Mouse (Mus musculus) forebrain, embryonic 14.5 days (tissue): ENCODE data around the gene Dagla. TPM values are rescaled to one million over a fixed set of nuclear protein-coding genes. Genes with fewer than 3 reads are reported as not detected.

Experiments used
- ATAC-seq: fragments of 200-750 bp; cut with Nextera tagmentation; 2 replicates; pipeline ENCODE4 v1.8.0; 2017; ENCODE audit warnings: mild to moderate bottlenecking, moderate library complexity
- DNase-seq: peaks from one replicate; pipeline ENCODE4 v3.0.0-alpha.2; 2015; ENCODE audit warnings: low spot score
- H3K27ac ChIP-seq: fragments of 300-500 bp; sonication (generic); 2 replicates; pipeline ENCODE4 v1.5.1; 2014; ENCODE audit warnings: low read depth, mild to moderate bottlenecking, control low read depth, low read length, moderate library complexity
- H3K27me3 ChIP-seq: fragments of 300-500 bp; sonication (generic); replicated peaks from 2 replicates; pipeline ENCODE4 v1.6.1; 2014; ENCODE audit warnings: low read length, control low read depth, mixed read lengths; ENCODE audit not compliant: control insufficient read depth, insufficient read depth
- H3K36me3 ChIP-seq: fragments of 300-500 bp; sonication (generic); 2 replicates; pipeline ENCODE4 v1.6.1; 2014; ENCODE audit warnings: low read length, control low read depth; ENCODE audit not compliant: control insufficient read depth, insufficient read depth
- H3K4me1 ChIP-seq: fragments of 300-500 bp; sonication (generic); 2 replicates; pipeline ENCODE4 v1.6.1; 2014; ENCODE audit warnings: antibody characterized with exemption, low read length, control low read depth; ENCODE audit not compliant: control insufficient read depth, insufficient read depth
- H3K4me2 ChIP-seq: fragments of 300-500 bp; sonication (generic); 2 replicates; pipeline ENCODE4 v1.6.1; 2014; ENCODE audit warnings: mild to moderate bottlenecking, control low read depth, low read length
- H3K4me3 ChIP-seq: fragments of 300-500 bp; sonication (generic); 2 replicates; pipeline ENCODE4 v1.5.1; 2014; ENCODE audit warnings: low read depth, low read length, control low read depth
- H3K9ac ChIP-seq: fragments of 300-500 bp; sonication (generic); 2 replicates; pipeline ENCODE4 v1.6.1; 2014; ENCODE audit warnings: mild to moderate bottlenecking, low read length, control low read depth, moderate library complexity
- H3K9me3 ChIP-seq: fragments of 300-500 bp; sonication (generic); replicated peaks from 2 replicates; pipeline ENCODE4 v1.6.1; 2016; ENCODE audit warnings: low read length, control low read depth, mixed read lengths; ENCODE audit not compliant: control insufficient read depth
- WGBS: fragments of 180-500 bp; shearing (Covaris S2); extraction: QIAGEN DNeasy Blood & Tissue Kit; methylation state at CpG from one replicate; pipeline ENCODE4 v1.1.7; 2014; 5-methylcytosine and 5-hydroxymethylcytosine counted together
- polyA plus RNA-seq: library from polyadenylated mRNA; unstranded; fragments of >200 nt; fragmentation: Nextera tagmentation; extraction: Ambion mirVana; gene quantifications from 2 replicates; pipeline ENCODE4 v1.2.1, GENCODE M21; 2014

Gene Dagla
- 3.6 and 5.8 TPM in 2 replicates for polyA plus RNA-seq

- Histone ChIP-seq H3K36me3 (no peaks in the 10 kb centered on the region), H3K4me2 (peak within 1 kb of the TSS; percentile 90), H3K4me3 (peak within 1 kb of the TSS; percentile 77), H3K9ac (peak within 1 kb of the TSS; percentile 93), H3K27me3 (no peaks in the 10 kb centered on the region), H3K27ac (no peak within 1 kb of the TSS), H3K9me3 (no peaks in the 10 kb centered on the region), H3K4me1 (peaks cover 5% of the 10 kb centered on the region; the same call in 1 of the 2 replicates)
- ATAC-seq (peak; percentile 87), DNase-seq (peak; percentile 81)
- 7% methylated on average over 56 of the region's 56 CpGs for WGBS
Observed at GRCm38 (mm10) chr19:10304810-10305544, at the start of gene Dagla. Gene Dagla (minus strand): TSS chr19:10304877.

- no peak for DNase-seq
- H3K4me3 ChIP-seq = no peak overlapping the region
- no peak overlapping the region for H3K9ac ChIP-seq
- no peaks in the 10 kb centered on the region for H3K9me3 ChIP-seq
- H3K4me1 ChIP-seq = no peaks in the 10 kb centered on the region
- H3K27me3 ChIP-seq = no peaks in the 10 kb centered on the region
- H3K36me3 ChIP-seq = no peaks in the 10 kb centered on the region
- no peak overlapping the region for H3K27ac ChIP-seq
- H3K4me2 ChIP-seq = no peak overlapping the region
- no peak for ATAC-seq
- 92% methylated on average over 7 of the region's 7 CpGs for WGBS
Observed at GRCm38 (mm10) chr19:10352218-10352617, 47.5 kb upstream of the Dagla start.

- H3K9me3 ChIP-seq = no peaks in the 10 kb centered on the region
- no peak overlapping the region for H3K27ac ChIP-seq
- no peaks in the 10 kb centered on the region for H3K27me3 ChIP-seq
- WGBS = 30% methylated on average over 5 of the region's 5 CpGs
- 0 out of 2 replicates have a peak, but pooled peaks cover under 1% of the 10 kb centered on the region for H3K4me1 ChIP-seq
- H3K36me3 ChIP-seq = no peaks in the 10 kb centered on the region
- no peak overlapping the region for H3K4me3 ChIP-seq
- ATAC-seq = no peak
- H3K4me2 ChIP-seq = no peak overlapping the region
- DNase-seq = peak; percentile 39
- no peak overlapping the region for H3K9ac ChIP-seq
Observed at GRCm38 (mm10) chr19:10347628-10348273, 43.1 kb upstream of the Dagla start.

- no peaks in the 10 kb centered on the region for H3K27me3 ChIP-seq
- H3K4me1 ChIP-seq = peaks cover 6% of the 10 kb centered on the region; the same call in 1 of the 2 replicates
- no peak overlapping the region for H3K4me2 ChIP-seq
- no peaks in the 10 kb centered on the region for H3K9me3 ChIP-seq
- no peak overlapping the region for H3K4me3 ChIP-seq
- WGBS = 52% methylated on average over 12 of the region's 12 CpGs
- DNase-seq = no peak
- H3K36me3 ChIP-seq = no peaks in the 10 kb centered on the region
- no peak for ATAC-seq
- no peak overlapping the region for H3K9ac ChIP-seq
- H3K27ac ChIP-seq = no peak overlapping the region
Observed at GRCm38 (mm10) chr19:10345696-10346095, 41.0 kb upstream of the Dagla start.

GRCm38 (mm10) chr19:10343866-10344265 lies 39.2 kb upstream of the Dagla start:
- Histone ChIP-seq H3K27me3 (no peaks in the 10 kb centered on the region), H3K27ac (no peak overlapping the region), H3K4me1 (peaks cover 9% of the 10 kb centered on the region), H3K36me3 (no peaks in the 10 kb centered on the region), H3K4me2 (no peak overlapping the region), H3K4me3 (no peak overlapping the region), H3K9me3 (no peaks in the 10 kb centered on the region), H3K9ac (no peak overlapping the region)
- 93% methylated on average over 10 of the region's 10 CpGs for WGBS
- no peak for DNase-seq
- no peak for ATAC-seq

- Histone ChIP-seq H3K27me3 (no peaks in the 10 kb centered on the region), H3K9me3 (no peaks in the 10 kb centered on the region), H3K4me1 (peaks cover 9% of the 10 kb centered on the region), H3K9ac (no peak overlapping the region), H3K4me3 (no peak overlapping the region), H3K4me2 (no peak overlapping the region), H3K36me3 (no peaks in the 10 kb centered on the region), H3K27ac (peak overlapping the region; percentile 52; the same call in 1 of the 2 replicates)
- WGBS = 18% methylated on average over 12 of the region's 12 CpGs
- peak; percentile 65 for ATAC-seq
- peak; percentile 90 for DNase-seq
Observed at GRCm38 (mm10) chr19:10341817-10342439, 37.3 kb upstream of the Dagla start.

- WGBS = 19% methylated on average over 11 of the region's 11 CpGs
- Histone ChIP-seq H3K4me1 (peaks cover 9% of the 10 kb centered on the region), H3K9ac (no peak overlapping the region), H3K27me3 (no peaks in the 10 kb centered on the region), H3K36me3 (no peaks in the 10 kb centered on the region), H3K9me3 (no peaks in the 10 kb centered on the region), H3K27ac (no peak overlapping the region), H3K4me2 (no peak overlapping the region), H3K4me3 (no peak overlapping the region)
- DNase-seq (peak; percentile 82), ATAC-seq (peak; percentile 31; the same call in 1 of the 2 replicates)
Observed at GRCm38 (mm10) chr19:10341152-10341551, 36.5 kb upstream of the Dagla start.

GRCm38 (mm10) chr19:10340661-10341060 lies 36.0 kb upstream of the Dagla start:
- H3K4me1 ChIP-seq = peaks cover 9% of the 10 kb centered on the region
- ATAC-seq (no peak), DNase-seq (no peak)
- H3K36me3 ChIP-seq = no peaks in the 10 kb centered on the region
- no peak overlapping the region for H3K4me3 ChIP-seq
- no peaks in the 10 kb centered on the region for H3K9me3 ChIP-seq
- H3K27me3 ChIP-seq = no peaks in the 10 kb centered on the region
- 33% methylated on average over 5 of the region's 5 CpGs for WGBS
- H3K27ac ChIP-seq = no peak overlapping the region
- no peak overlapping the region for H3K4me2 ChIP-seq
- no peak overlapping the region for H3K9ac ChIP-seq
